Mouse (Mus musculus) cerebellum, adult 11 months (tissue): Measurements from ENCODE around the gene Kcnk13.
"Not testable (repeated sequence)": the region's sequence is repeated elsewhere in the genome, so short reads cannot be mapped to it uniquely, and the experiment has no call there.

Experiments
- DNase-seq: peaks from one replicate; pipeline ENCODE4 v3.0.0; 2022

Gene Kcnk13

GRCm38 (mm10) chr12:99966116-99966770 is 1.9 kb downstream of the Kcnk13 start:
- no peak for DNase-seq

GRCm38 (mm10) chr12:99966881-99967363 is 2.6 kb downstream of the Kcnk13 start:
- DNase-seq = no peak

- no peak for DNase-seq
Observed at GRCm38 (mm10) chr12:99969906-99970305, 5.6 kb downstream of the Kcnk13 start.

GRCm38 (mm10) chr12:99971205-99971894 is 7.1 kb downstream of the Kcnk13 start:
- not testable (repeated sequence) for DNase-seq

GRCm38 (mm10) chr12:99972825-99973224 is 8.5 kb downstream of the Kcnk13 start:
- no peak for DNase-seq

GRCm38 (mm10) chr12:99973659-99974058 is 9.4 kb downstream of the Kcnk13 start:
- no peak for DNase-seq

GRCm38 (mm10) chr12:99979541-99979940 is 15.2 kb downstream of the Kcnk13 start:
- no peak for DNase-seq

GRCm38 (mm10) chr12:99986797-99987196 is 22.5 kb downstream of the Kcnk13 start:
- no peak for DNase-seq

GRCm38 (mm10) chr12:99988144-99988543 is 23.8 kb downstream of the Kcnk13 start:
- no peak for DNase-seq

- no peak for DNase-seq
Observed at GRCm38 (mm10) chr12:99992362-99992862, 28.1 kb downstream of the Kcnk13 start.

- DNase-seq = no peak
Observed at GRCm38 (mm10) chr12:99993146-99993890, 29.0 kb downstream of the Kcnk13 start.

GRCm38 (mm10) chr12:99995951-99996350 is 31.7 kb downstream of the Kcnk13 start:
- DNase-seq = no peak

- no peak for DNase-seq
Observed at GRCm38 (mm10) chr12:99999726-100000125, 35.4 kb downstream of the Kcnk13 start.

GRCm38 (mm10) chr12:100000381-100000780 is 36.1 kb downstream of the Kcnk13 start:
- DNase-seq = no peak

- no peak for DNase-seq
Observed at GRCm38 (mm10) chr12:100001246-100001645, 36.9 kb downstream of the Kcnk13 start.

GRCm38 (mm10) chr12:100001910-100002309 is 37.6 kb downstream of the Kcnk13 start:
- DNase-seq = no peak

GRCm38 (mm10) chr12:100002914-100003587 is 38.8 kb downstream of the Kcnk13 start:
- DNase-seq = peak; percentile 52

- DNase-seq = no peak
Observed at GRCm38 (mm10) chr12:100005285-100005684, 41.0 kb downstream of the Kcnk13 start.

- no peak for DNase-seq
Observed at GRCm38 (mm10) chr12:100006681-100007080, 42.4 kb downstream of the Kcnk13 start.

- DNase-seq = no peak
Observed at GRCm38 (mm10) chr12:100012839-100013238, 48.5 kb downstream of the Kcnk13 start.

- DNase-seq = no peak
Observed at GRCm38 (mm10) chr12:100015146-100015545, 50.8 kb downstream of the Kcnk13 start.

GRCm38 (mm10) chr12:100017709-100018108 is 53.4 kb downstream of the Kcnk13 start:
- no peak for DNase-seq

GRCm38 (mm10) chr12:100022490-100022889 is 58.2 kb downstream of the Kcnk13 start:
- DNase-seq = no peak
